Mouse (Mus musculus): ENCODE measurements at regions not wholly inside any gene's neighbourhood (a gene's known extent, or its start where the extent isn't known, plus 50 kb on each side); places are given as distances from the start of the nearest gene placed in this dataset.
A peak's percentile ranks its signal among the peaks of the same experiment; 100 is the strongest.

GRCm38 (mm10) chr16:50836457-50836856, 245.5 kb upstream of the Ccdc54 start:
- no peak for TF ChIP-seq CTCF (IDR thresholded peaks at IDR 0.05; ENCODE audit: insufficient read depth, low read length)
- TF ChIP-seq POLR2A (IDR thresholded peaks at IDR 0.05; ENCODE audit: borderline replicate concordance, extremely low read depth, low read depth, low read length) = no peak
- Histone ChIP-seq H3K4me3 (replicated peaks; ENCODE audit: extremely low read depth, low read depth, low read length) (no peak overlapping the region), H3K4me1 (ENCODE audit: control insufficient read depth, insufficient read depth, low read length) (no peaks in the 10 kb centered on the region)
- 66% methylated on average over 4 of the region's 4 CpGs for WGBS
- DNase-seq = no peak

GRCm38 (mm10) chr16:50833357-50833756, 242.4 kb upstream of the Ccdc54 start:
- Histone ChIP-seq H3K4me3 (replicated peaks; ENCODE audit: extremely low read depth, low read depth, low read length) (no peak overlapping the region), H3K4me1 (ENCODE audit: control insufficient read depth, insufficient read depth, low read length) (no peaks in the 10 kb centered on the region)
- TF ChIP-seq CTCF (IDR thresholded peaks at IDR 0.05; ENCODE audit: insufficient read depth, low read length) = no peak
- TF ChIP-seq POLR2A (IDR thresholded peaks at IDR 0.05; ENCODE audit: borderline replicate concordance, extremely low read depth, low read depth, low read length) = no peak
- no peak for DNase-seq
- 86% methylated on average over 2 of the region's 2 CpGs for WGBS

- Histone ChIP-seq H3K4me3 (replicated peaks; ENCODE audit: extremely low read depth, low read depth, low read length) (no peak overlapping the region), H3K4me1 (ENCODE audit: control insufficient read depth, insufficient read depth, low read length) (no peaks in the 10 kb centered on the region)
- WGBS = 35% methylated on average over 7 of the region's 7 CpGs
- no peak for DNase-seq
- TF ChIP-seq CTCF (IDR thresholded peaks at IDR 0.05; ENCODE audit: insufficient read depth, low read length) = no peak
- no peak for TF ChIP-seq POLR2A (IDR thresholded peaks at IDR 0.05; ENCODE audit: borderline replicate concordance, extremely low read depth, low read depth, low read length)
Observed at GRCm38 (mm10) chr16:50822352-50822751, 231.4 kb upstream of the Ccdc54 start.

DNA sequence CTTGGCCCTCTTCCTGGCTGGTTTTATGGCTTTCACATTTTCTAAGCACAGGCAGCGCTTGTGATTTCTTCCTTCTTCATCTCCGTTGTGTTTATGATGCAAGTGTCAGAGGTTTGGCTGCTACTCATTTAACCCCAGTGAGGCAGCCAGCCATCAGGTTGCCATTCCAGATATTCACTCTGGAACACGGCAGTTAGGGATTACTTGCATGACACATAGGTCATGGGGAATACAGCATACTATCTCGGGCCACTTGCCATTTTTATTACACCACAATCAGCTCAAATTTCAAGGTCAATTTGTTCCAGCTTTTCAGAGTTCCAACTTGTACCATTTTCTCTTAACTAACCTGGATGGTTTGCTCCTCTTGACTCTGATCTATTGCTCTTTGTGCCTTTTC, 223.7 kb upstream of the Ccdc54 start:
- no peak for DNase-seq
- Histone ChIP-seq H3K4me3 (replicated peaks; ENCODE audit: extremely low read depth, low read depth, low read length) (no peak overlapping the region), H3K4me1 (ENCODE audit: control insufficient read depth, insufficient read depth, low read length) (no peaks in the 10 kb centered on the region)
- WGBS = 39% methylated on average over 4 of the region's 4 CpGs
- TF ChIP-seq POLR2A (IDR thresholded peaks at IDR 0.05; ENCODE audit: borderline replicate concordance, extremely low read depth, low read depth, low read length) = no peak
- no peak for TF ChIP-seq CTCF (IDR thresholded peaks at IDR 0.05; ENCODE audit: insufficient read depth, low read length)

DNA sequence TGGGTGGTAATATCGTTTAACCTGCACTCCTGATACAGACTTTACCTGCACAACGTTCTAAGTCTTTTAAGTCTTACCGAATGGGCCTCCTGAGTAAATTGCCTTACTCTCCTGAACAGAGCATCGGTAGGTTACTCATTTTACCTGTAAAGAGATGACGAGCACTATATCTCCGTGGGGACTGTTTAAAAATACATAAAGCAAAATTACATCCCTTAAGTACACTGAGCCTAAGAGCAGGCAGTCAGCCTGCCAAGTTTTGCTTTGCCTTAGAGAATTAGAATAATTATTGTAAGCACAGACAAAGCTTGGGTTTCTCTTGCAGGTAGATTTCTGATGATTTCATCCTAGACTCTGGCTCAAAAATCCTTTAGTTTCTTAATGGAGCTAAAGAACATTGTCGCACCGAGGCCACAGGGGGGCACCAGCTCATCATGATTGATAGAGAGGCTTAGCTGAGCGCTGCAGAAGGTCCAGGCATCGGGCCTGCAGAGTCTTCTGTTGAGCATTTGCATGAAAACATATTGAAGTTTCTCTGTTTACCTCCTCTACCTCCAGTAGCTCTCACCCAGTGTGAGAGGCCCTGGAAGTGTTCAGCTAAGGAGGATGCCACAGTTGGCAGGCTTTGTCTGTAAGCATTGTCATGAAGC, 208.3 kb upstream of the Ccdc54 start:
- 50% methylated on average over 10 of the region's 10 CpGs for WGBS
- DNase-seq = peak; percentile 33
- Histone ChIP-seq H3K4me1 (ENCODE audit: control insufficient read depth, insufficient read depth, low read length) (no peaks in the 10 kb centered on the region), H3K4me3 (replicated peaks; ENCODE audit: extremely low read depth, low read depth, low read length) (no peak overlapping the region)
- TF ChIP-seq CTCF (IDR thresholded peaks at IDR 0.05; ENCODE audit: insufficient read depth, low read length) (peak; percentile 57; the same call in 1 of the 2 replicates), POLR2A (IDR thresholded peaks at IDR 0.05; ENCODE audit: borderline replicate concordance, extremely low read depth, low read depth, low read length) (no peak)

DNA sequence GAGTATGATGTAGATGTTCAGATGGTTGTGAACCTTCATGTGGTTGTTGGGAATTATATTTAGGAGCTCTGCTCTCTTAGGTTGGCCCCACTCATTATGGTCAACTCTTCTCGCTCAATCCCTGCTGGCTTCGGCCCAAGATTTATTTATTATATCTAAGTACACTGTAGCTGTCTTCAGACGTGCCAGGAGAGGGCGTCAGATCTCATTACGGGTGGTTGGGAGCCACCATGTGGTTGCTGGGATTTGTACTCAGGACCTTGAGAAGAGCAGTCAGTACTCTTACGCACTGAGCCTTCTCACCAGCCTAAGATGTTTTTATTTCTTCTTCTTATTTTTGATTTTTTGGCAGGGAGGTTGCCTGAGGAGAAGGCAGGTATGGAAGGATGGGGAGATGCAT, 207.1 kb upstream of the Ccdc54 start:
- TF ChIP-seq CTCF (IDR thresholded peaks at IDR 0.05; ENCODE audit: insufficient read depth, low read length) = no peak
- TF ChIP-seq POLR2A (IDR thresholded peaks at IDR 0.05; ENCODE audit: borderline replicate concordance, extremely low read depth, low read depth, low read length) = no peak
- H3K4me3 ChIP-seq (replicated peaks; ENCODE audit: extremely low read depth, low read depth, low read length) = no peak overlapping the region
- H3K4me1 ChIP-seq (ENCODE audit: control insufficient read depth, insufficient read depth, low read length) = no peaks in the 10 kb centered on the region; the same call in 1 of the 2 replicates
- 58% methylated on average over 6 of the region's 6 CpGs for WGBS
- no peak for DNase-seq

DNA sequence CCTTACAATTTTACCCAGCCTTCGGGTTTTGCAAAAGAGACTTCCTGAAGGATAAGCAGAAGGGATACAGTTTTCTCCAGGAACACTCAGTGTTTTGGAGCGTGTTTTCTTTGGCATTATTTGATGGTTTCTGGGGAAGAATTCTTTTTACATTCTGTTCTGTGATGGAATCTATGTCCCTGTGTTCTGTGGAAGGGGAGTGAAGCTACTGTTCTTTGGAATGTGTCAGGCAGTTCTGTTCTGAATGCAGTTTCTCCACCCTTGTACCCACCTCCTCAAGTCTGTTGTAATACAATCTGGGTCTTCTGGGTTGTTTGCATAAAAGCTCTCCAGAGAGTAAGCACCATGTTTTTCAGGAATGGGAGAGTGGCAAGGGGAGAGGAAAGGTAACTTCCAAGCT, 202.0 kb upstream of the Ccdc54 start:
- Histone ChIP-seq H3K4me1 (ENCODE audit: control insufficient read depth, insufficient read depth, low read length) (no peaks in the 10 kb centered on the region; the same call in 1 of the 2 replicates), H3K4me3 (replicated peaks; ENCODE audit: extremely low read depth, low read depth, low read length) (no peak overlapping the region)
- WGBS = 64% methylated on average over 2 of the region's 2 CpGs
- no peak for DNase-seq
- TF ChIP-seq POLR2A (IDR thresholded peaks at IDR 0.05; ENCODE audit: borderline replicate concordance, extremely low read depth, low read depth, low read length) (no peak), CTCF (IDR thresholded peaks at IDR 0.05; ENCODE audit: insufficient read depth, low read length) (no peak)

DNA sequence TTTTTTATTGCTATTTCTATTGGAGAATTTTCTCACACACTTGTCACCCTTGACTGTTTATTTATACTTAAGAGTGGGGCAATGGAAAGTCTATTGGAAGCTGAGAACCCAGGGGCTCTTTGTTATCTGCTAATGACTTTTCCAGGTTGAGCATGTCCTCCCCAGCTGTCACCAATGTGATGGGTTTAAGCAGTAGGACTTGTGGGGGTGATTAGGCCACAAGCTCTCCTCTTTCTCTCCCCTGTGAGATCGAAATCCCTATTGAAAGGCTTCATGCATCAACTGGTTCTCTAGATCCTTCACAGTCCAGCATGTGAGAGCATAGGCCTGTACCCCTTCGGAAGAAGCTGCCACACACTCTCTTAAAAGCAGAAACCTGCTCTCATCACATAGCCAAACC, 201.6 kb upstream of the Ccdc54 start:
- no peak for TF ChIP-seq POLR2A (IDR thresholded peaks at IDR 0.05; ENCODE audit: borderline replicate concordance, extremely low read depth, low read depth, low read length)
- no peak for TF ChIP-seq CTCF (IDR thresholded peaks at IDR 0.05; ENCODE audit: insufficient read depth, low read length)
- WGBS = 51% methylated on average over 2 of the region's 2 CpGs
- H3K4me1 ChIP-seq (ENCODE audit: control insufficient read depth, insufficient read depth, low read length) = no peaks in the 10 kb centered on the region; the same call in 1 of the 2 replicates
- no peak for DNase-seq
- no peak overlapping the region for H3K4me3 ChIP-seq (replicated peaks; ENCODE audit: extremely low read depth, low read depth, low read length)

DNA sequence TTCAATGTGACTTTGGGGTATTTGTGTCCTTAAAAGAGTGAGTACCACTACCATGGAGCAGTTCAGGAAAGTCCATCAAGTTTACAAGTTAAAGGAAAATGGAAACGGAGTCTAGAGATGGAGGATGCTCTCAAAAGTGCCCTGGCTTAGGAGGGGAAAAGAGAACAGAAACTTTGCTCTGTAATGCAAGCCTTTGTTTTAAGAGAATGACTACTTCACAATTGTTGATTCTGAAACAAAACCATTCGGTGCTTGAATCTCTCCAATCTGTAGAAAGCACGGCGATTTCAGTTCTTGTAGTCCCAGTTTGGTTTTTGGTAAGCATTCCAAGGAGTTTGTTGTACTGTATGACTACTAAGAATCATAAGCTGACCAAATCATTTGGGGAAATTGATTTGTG, 197.7 kb upstream of the Ccdc54 start:
- DNase-seq = no peak
- 84% methylated on average over 4 of the region's 4 CpGs for WGBS
- Histone ChIP-seq H3K4me1 (ENCODE audit: control insufficient read depth, insufficient read depth, low read length) (no peaks in the 10 kb centered on the region; the same call in none of the 2 replicates), H3K4me3 (replicated peaks; ENCODE audit: extremely low read depth, low read depth, low read length) (no peak overlapping the region)
- TF ChIP-seq POLR2A (IDR thresholded peaks at IDR 0.05; ENCODE audit: borderline replicate concordance, extremely low read depth, low read depth, low read length) (no peak), CTCF (IDR thresholded peaks at IDR 0.05; ENCODE audit: insufficient read depth, low read length) (no peak)

GRCm38 (mm10) chr16:50786199-50786598, 195.2 kb upstream of the Ccdc54 start:
- Histone ChIP-seq H3K4me3 (replicated peaks; ENCODE audit: extremely low read depth, low read depth, low read length) (no peak overlapping the region), H3K4me1 (ENCODE audit: control insufficient read depth, insufficient read depth, low read length) (no peaks in the 10 kb centered on the region; the same call in none of the 2 replicates)
- TF ChIP-seq POLR2A (IDR thresholded peaks at IDR 0.05; ENCODE audit: borderline replicate concordance, extremely low read depth, low read depth, low read length) = no peak
- no peak for TF ChIP-seq CTCF (IDR thresholded peaks at IDR 0.05; ENCODE audit: insufficient read depth, low read length)
- 62% methylated on average over 3 of the region's 3 CpGs for WGBS
- DNase-seq = no peak

All from lung, adult 2 months (tissue).